Mouse (Mus musculus): ENCODE data around the gene Ggt5.

Gene Ggt5

GRCm38 (mm10) chr10:75657165-75657564 lies 68.0 kb downstream of the Ggt5 start:
- DNase-seq, result no peak

DNA sequence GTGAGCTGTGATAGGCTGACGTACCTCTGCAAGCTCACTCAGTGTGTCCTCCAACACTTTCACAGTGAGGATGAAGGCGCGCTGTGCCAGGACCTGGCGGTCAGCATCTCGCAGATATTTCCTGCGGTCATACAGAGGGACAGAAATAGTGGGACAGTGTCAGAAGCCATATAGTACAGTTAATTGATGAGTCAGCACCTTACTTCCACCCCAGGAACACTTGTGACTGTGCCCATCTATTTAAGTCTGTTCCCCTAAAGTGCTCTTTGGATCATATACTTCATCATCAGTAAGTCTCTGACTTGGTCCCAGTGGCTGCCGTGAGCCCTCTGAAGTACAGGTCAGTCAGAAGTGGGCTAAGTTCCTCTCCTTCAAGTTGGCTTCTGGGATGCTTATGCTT lies 68.6 kb downstream of the Ggt5 start:
- DNase-seq, result no peak

- DNase-seq, result no peak
These were observed 72.2 kb downstream of the Ggt5 start for GRCm38 (mm10) chr10:75661381-75661780.

DNA sequence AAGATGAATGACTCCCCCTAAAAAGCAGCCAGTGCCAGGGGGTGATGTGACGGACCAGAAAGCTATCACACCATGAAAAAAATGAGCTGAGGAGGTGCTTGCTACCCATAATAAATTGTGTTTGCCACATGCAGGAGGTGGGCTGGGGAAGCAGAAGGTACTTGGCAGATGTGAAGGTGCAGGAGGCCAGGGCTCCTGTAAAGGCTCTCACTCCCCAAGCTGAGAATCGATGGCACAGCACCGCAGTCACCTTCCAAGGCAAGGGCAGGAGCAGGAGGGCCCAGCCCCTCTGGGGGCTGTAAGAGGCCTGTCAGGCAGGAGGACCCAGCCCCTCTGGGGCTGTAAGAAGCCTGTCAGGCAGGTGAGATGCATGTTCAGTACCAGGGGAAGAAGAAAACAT lies 72.7 kb downstream of the Ggt5 start:
- DNase-seq, result no peak

- no peak for DNase-seq
These were observed 73.4 kb downstream of the Ggt5 start for GRCm38 (mm10) chr10:75662575-75662974.

GRCm38 (mm10) chr10:75664673-75665270 lies 75.6 kb downstream of the Ggt5 start:
- DNase-seq, result no peak

GRCm38 (mm10) chr10:75666451-75667030 lies 77.4 kb downstream of the Ggt5 start:
- DNase-seq, result peak; percentile 46

Data from thymus, postnatal 4 days (tissue).